Mouse (Mus musculus): ENCODE measurements at regions not wholly inside any gene's neighbourhood (a gene's known extent, or its start where the extent isn't known, plus 50 kb on each side); places are given as distances from the start of the nearest gene placed in this dataset.

DNA sequence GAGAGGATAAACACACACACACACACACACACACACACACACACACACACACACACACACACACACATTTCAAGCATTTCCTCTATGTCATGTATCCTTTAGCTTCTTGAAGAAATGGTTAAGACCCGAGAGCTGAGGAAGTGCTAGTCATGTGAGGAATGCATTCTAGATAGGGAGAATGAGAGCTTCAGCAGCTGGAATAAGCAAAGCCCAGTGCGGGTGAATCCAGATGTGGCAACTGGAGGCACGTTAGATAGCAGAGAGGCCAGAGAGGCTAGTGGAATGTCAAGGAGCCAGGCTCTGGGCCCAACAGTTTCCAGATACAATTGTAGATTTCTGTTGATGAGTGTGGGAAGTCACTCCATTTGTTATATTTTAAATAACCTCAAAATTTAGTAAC lies 234.2 kb downstream of the Gm21750 start:
- H3K4me3 ChIP-seq (ENCODE audit: low read depth, low read length), result no peak overlapping the region
- TF ChIP-seq CTCF (IDR thresholded peaks at IDR 0.05; ENCODE audit: low read depth), result no peak
- no peaks in the 10 kb centered on the region for H3K4me1 ChIP-seq (ENCODE audit: insufficient read depth)
- H3K9ac ChIP-seq, result no peak overlapping the region
- DNase-seq, result no peak
- no peak for ATAC-seq
- no peaks in the 10 kb centered on the region for H3K36me3 ChIP-seq (ENCODE audit: insufficient read depth)
- WGBS, result 79% methylated on average over 3 of the region's 3 CpGs
- H3K9me3 ChIP-seq (ENCODE audit: low read length), result no peaks in the 10 kb centered on the region
- H3K4me2 ChIP-seq (ENCODE audit: low read depth), result no peak overlapping the region
- H3K27me3 ChIP-seq (ENCODE audit: insufficient read depth, low read length), result no peaks in the 10 kb centered on the region
- no peak overlapping the region for H3K27ac ChIP-seq (ENCODE audit: low read depth, low read length)

DNA sequence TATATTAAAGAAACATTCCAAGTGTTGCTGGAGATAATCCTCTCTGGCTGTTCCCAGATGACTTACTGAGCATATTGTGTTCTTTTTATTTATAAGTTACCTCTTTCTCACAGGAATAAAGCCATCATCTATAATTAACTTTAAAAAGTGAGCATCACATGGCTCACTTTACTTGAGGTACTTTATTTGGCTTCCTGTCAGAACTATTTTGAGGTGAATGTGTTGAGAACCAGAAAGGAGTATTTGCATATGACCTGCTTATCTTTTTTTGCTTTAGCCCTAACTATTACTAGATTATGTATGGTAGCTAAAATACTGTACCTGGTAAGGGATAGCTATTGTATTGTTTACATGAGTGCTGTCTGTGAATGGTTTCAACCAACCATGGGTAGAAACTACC lies 238.1 kb downstream of the Gm21750 start:
- Histone ChIP-seq H3K4me1 (ENCODE audit: insufficient read depth) (no peaks in the 10 kb centered on the region), H3K4me2 (ENCODE audit: low read depth) (no peak overlapping the region), H3K27me3 (ENCODE audit: insufficient read depth, low read length) (no peaks in the 10 kb centered on the region), H3K36me3 (ENCODE audit: insufficient read depth) (no peaks in the 10 kb centered on the region), H3K27ac (ENCODE audit: low read depth, low read length) (no peak overlapping the region), H3K4me3 (ENCODE audit: low read depth, low read length) (no peak overlapping the region), H3K9ac (no peak overlapping the region), H3K9me3 (ENCODE audit: low read length) (no peaks in the 10 kb centered on the region)
- DNase-seq (no peak), ATAC-seq (no peak)
- no peak for TF ChIP-seq CTCF (IDR thresholded peaks at IDR 0.05; ENCODE audit: low read depth)

DNA sequence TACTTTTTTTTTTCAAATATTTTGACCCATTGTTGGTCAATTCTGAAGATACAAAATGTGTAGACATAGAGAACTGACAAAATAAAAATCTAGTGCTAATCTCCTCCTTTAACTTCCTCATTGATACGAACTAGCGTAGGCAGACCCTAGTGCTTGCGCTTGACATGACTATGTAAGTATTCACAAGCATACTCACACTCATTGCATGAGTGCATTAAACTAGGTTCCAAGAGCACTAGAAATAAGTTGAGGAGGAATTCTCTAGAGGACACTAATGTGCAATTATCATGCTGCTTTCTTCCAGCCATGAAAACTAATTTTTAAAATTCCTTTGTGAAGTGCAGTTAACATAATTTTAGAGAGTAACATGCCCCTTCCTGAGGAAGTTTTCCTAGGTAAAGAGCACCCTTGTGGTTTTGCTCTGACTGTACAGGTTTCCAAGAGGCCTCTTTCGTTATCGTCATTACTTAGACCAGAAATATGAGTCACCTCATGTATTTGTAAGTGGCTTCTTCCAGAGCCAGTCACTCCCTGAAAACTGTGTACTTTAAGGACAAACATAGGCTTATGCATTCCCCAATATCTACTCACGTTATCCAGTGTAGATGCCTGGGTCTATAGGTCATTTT lies 241.2 kb downstream of the Gm21750 start:
- no peak for ATAC-seq
- H3K4me2 ChIP-seq (ENCODE audit: low read depth), result no peak overlapping the region
- no peak overlapping the region for H3K9ac ChIP-seq
- DNase-seq, result no peak
- H3K27ac ChIP-seq (ENCODE audit: low read depth, low read length), result no peak overlapping the region
- H3K27me3 ChIP-seq (ENCODE audit: insufficient read depth, low read length), result no peaks in the 10 kb centered on the region
- no peaks in the 10 kb centered on the region for H3K36me3 ChIP-seq (ENCODE audit: insufficient read depth)
- H3K4me1 ChIP-seq (ENCODE audit: insufficient read depth), result no peaks in the 10 kb centered on the region
- TF ChIP-seq CTCF (IDR thresholded peaks at IDR 0.05; ENCODE audit: low read depth), result no peak
- H3K4me3 ChIP-seq (ENCODE audit: low read depth, low read length), result no peak overlapping the region
- WGBS, result 92% methylated on average over 6 of the region's 6 CpGs
- no peaks in the 10 kb centered on the region for H3K9me3 ChIP-seq (ENCODE audit: low read length)

DNA sequence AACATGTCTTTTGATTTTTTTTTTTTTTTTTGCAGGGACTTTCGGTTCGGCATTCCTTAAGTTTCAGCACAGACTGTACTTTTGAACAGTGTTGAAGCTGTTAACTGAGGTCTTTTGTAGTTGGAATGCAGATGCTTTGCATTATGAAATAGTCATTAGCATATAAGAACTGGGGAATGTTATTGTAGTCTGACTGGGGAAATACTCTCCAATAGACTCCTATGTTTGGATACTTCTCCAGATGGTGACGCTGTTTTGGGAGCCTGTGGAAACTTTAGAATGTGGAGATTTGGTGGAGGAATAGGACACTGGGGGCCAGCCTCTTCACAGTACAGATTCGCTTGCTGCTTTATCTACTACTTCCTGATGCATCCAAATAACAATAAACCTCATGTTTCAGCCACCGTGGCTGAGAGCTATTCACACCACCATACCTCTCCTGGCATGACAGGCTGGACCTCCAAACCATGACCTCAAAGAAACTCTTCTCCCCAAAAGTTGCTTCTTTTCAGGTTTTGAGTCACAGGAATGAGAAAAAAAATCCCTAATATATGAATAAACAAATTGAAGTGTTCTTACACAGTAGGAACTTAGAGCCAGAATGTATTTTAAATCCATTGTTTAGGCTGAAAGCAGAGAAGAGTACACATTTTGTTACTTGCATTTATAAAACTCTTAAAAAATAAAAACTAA lies 252.9 kb downstream of the Gm21750 start:
- no peaks in the 10 kb centered on the region for H3K4me1 ChIP-seq (ENCODE audit: insufficient read depth)
- no peak overlapping the region for H3K4me3 ChIP-seq (ENCODE audit: low read depth, low read length)
- no peak overlapping the region for H3K27ac ChIP-seq (ENCODE audit: low read depth, low read length)
- H3K9ac ChIP-seq, result no peak overlapping the region
- H3K36me3 ChIP-seq (ENCODE audit: insufficient read depth), result no peaks in the 10 kb centered on the region
- WGBS, result 60% methylated on average over 5 of the region's 5 CpGs
- H3K9me3 ChIP-seq (ENCODE audit: low read length), result no peaks in the 10 kb centered on the region
- ATAC-seq (no peak), DNase-seq (no peak)
- TF ChIP-seq CTCF (IDR thresholded peaks at IDR 0.05; ENCODE audit: low read depth), result no peak
- H3K27me3 ChIP-seq (ENCODE audit: insufficient read depth, low read length), result no peaks in the 10 kb centered on the region
- no peak overlapping the region for H3K4me2 ChIP-seq (ENCODE audit: low read depth)

DNA sequence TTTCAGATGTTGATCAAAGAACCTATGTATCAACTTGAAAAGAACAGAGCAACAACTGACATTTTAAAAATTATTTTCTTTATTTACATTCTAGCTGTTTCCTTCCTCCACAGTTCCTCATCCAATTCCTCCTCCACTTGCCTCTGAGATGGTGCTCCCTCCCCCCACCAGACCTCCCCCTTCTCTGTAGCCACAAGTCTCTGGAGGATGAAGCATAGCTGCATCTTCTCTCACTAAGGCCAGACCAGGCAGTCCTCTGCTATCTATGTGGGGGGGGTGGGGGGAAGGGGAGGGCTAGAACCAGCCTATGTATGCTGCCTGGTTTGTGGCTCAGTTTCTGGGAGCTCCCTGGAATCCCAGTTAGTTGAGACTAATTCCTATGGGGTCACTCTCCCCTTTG lies 255.0 kb downstream of the Gm21750 start:
- DNase-seq (no peak), ATAC-seq (no peak)
- Histone ChIP-seq H3K36me3 (ENCODE audit: insufficient read depth) (no peaks in the 10 kb centered on the region), H3K27ac (ENCODE audit: low read depth, low read length) (no peak overlapping the region), H3K27me3 (ENCODE audit: insufficient read depth, low read length) (no peaks in the 10 kb centered on the region), H3K4me2 (ENCODE audit: low read depth) (no peak overlapping the region), H3K9me3 (ENCODE audit: low read length) (no peaks in the 10 kb centered on the region), H3K4me3 (ENCODE audit: low read depth, low read length) (no peak overlapping the region), H3K4me1 (ENCODE audit: insufficient read depth) (no peaks in the 10 kb centered on the region), H3K9ac (no peak overlapping the region)
- TF ChIP-seq CTCF (IDR thresholded peaks at IDR 0.05; ENCODE audit: low read depth), result no peak

DNA sequence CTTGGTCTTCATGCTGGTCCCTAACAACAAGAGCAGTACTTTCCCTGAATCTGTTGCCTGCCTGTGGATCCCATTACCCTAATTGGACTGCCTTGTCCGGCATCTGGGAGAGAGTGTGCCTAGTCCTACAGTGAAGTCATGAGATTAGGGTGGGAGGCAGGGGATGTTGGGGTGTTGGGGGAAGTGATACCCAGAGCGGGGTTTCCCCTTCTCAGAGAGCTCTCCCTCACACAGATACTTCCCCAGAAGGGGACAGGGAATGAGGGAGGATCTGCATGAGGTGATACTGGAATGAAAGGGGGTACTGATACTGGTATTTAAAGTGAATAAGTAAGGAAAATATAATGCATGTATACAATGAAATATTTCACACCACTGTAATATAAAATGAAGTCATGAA lies 270.1 kb downstream of the Gm21750 start:
- Histone ChIP-seq H3K4me3 (ENCODE audit: low read depth, low read length) (no peak overlapping the region), H3K4me1 (ENCODE audit: insufficient read depth) (no peaks in the 10 kb centered on the region), H3K36me3 (ENCODE audit: insufficient read depth) (no peaks in the 10 kb centered on the region), H3K4me2 (ENCODE audit: low read depth) (no peak overlapping the region), H3K9ac (no peak overlapping the region), H3K27ac (ENCODE audit: low read depth, low read length) (no peak overlapping the region), H3K27me3 (ENCODE audit: insufficient read depth, low read length) (no peaks in the 10 kb centered on the region), H3K9me3 (ENCODE audit: low read length) (no peaks in the 10 kb centered on the region)
- 75% methylated on average over 2 of the region's 2 CpGs for WGBS
- DNase-seq (no peak), ATAC-seq (no peak)
- no peak for TF ChIP-seq CTCF (IDR thresholded peaks at IDR 0.05; ENCODE audit: low read depth)

DNA sequence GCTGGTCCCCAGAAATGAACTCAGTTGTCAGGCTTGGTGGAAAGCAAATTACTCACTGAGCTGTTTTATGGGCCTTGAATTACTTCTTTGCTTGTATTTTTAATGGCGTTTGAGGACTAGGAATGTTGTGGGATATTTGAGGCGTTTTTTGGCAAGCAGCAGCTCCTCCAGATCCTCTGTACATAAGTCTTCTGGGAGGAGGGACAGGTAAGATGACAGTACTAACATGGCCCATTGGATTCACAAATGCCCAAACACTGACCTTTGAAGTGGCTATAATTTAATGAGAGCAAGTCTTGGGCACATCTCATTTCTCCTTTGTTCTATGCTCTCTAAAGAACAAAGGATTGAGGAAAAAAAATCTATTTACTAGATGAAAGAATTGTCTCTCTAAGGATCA lies 286.3 kb downstream of the Gm21750 start:
- Histone ChIP-seq H3K36me3 (ENCODE audit: insufficient read depth) (no peaks in the 10 kb centered on the region), H3K4me2 (ENCODE audit: low read depth) (no peak overlapping the region), H3K27me3 (ENCODE audit: insufficient read depth, low read length) (no peaks in the 10 kb centered on the region), H3K9ac (no peak overlapping the region), H3K4me3 (ENCODE audit: low read depth, low read length) (no peak overlapping the region), H3K27ac (ENCODE audit: low read depth, low read length) (no peak overlapping the region), H3K9me3 (ENCODE audit: low read length) (no peaks in the 10 kb centered on the region), H3K4me1 (ENCODE audit: insufficient read depth) (no peaks in the 10 kb centered on the region)
- 69% methylated on average over 2 of the region's 2 CpGs for WGBS
- TF ChIP-seq CTCF (IDR thresholded peaks at IDR 0.05; ENCODE audit: low read depth), result no peak
- ATAC-seq (no peak), DNase-seq (no peak)

Measured in forebrain, postnatal 0 days (tissue).